Mouse (Mus musculus): ENCODE results near the gene Zbtb7b.

DNA sequence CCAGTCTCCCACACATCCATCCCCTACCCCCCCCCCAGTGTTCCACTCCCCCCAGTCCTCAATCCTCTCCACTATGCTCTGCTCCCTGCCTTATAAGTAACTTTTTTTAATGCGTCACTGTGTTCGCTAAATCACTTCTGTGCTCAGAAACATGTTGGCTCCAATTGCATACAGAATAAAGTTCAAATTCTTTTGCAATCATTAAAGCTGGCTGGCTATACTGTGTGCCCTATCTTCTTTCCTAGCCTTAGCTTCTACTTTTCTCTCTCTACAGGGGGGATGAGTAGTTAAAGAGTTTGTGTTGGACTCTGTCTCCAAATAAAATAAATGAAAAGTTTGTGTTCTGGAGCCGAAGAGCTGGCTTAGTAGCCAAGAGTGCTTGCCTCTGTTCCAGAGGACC is 15.1 kb upstream of the Zbtb7b start:
- no peak for TF ChIP-seq CTCF (IDR thresholded peaks at IDR 0.05; ENCODE audit: low read depth, low read length)
- TF ChIP-seq POLR2A (IDR thresholded peaks at IDR 0.05; ENCODE audit: insufficient read depth, low read length), result no peak
